Mouse (Mus musculus): Measurements from ENCODE around the gene Poln. TPM values are rescaled to one million over a fixed set of nuclear protein-coding genes. Genes with fewer than 3 reads are reported as not detected.

The Poln gene
- polyA plus RNA-seq, 1 experiment from 2014 or later = 0.98 TPM

- Histone ChIP-seq H3K4me3 (replicated peaks; ENCODE audit: low read length) (peak within 1 kb of the TSS; percentile 66), H3K9me3 (ENCODE audit: control insufficient read depth, low read length) (no peaks in the 10 kb centered on the region), H3K36me3 (replicated peaks; ENCODE audit: control insufficient read depth, insufficient read depth) (peaks cover 25% of the 10 kb centered on the region), H3K4me2 (replicated peaks) (peak within 1 kb of the TSS; percentile 63), H3K27me3 (ENCODE audit: control insufficient read depth, insufficient read depth, low read length) (no peaks in the 10 kb centered on the region), H3K9ac (peak within 1 kb of the TSS; percentile 85), H3K27ac (peak within 1 kb of the TSS; percentile 99), H3K4me1 (replicated peaks; ENCODE audit: control insufficient read depth, insufficient read depth, low read length) (peaks cover 25% of the 10 kb centered on the region)
- peak; percentile 87 for DNase-seq (ENCODE audit: low spot score)
- ATAC-seq (ENCODE audit: low FRiP score) = peak; percentile 89
- under 1% methylated on average over 88 of the region's 90 CpGs for WGBS
These were observed 173.2 kb downstream of the Poln start, which contains the start of gene Nat8l for GRCm38 (mm10) chr5:33995843-33996693. TSS of gene Nat8l (plus strand) at chr5:33995984.

GRCm38 (mm10) chr5:33994671-33995625 lies 174.3 kb downstream of the Poln start:
- WGBS = 33% methylated on average over 28 of the region's 28 CpGs
- ATAC-seq (ENCODE audit: low FRiP score) = no peak

DNA sequence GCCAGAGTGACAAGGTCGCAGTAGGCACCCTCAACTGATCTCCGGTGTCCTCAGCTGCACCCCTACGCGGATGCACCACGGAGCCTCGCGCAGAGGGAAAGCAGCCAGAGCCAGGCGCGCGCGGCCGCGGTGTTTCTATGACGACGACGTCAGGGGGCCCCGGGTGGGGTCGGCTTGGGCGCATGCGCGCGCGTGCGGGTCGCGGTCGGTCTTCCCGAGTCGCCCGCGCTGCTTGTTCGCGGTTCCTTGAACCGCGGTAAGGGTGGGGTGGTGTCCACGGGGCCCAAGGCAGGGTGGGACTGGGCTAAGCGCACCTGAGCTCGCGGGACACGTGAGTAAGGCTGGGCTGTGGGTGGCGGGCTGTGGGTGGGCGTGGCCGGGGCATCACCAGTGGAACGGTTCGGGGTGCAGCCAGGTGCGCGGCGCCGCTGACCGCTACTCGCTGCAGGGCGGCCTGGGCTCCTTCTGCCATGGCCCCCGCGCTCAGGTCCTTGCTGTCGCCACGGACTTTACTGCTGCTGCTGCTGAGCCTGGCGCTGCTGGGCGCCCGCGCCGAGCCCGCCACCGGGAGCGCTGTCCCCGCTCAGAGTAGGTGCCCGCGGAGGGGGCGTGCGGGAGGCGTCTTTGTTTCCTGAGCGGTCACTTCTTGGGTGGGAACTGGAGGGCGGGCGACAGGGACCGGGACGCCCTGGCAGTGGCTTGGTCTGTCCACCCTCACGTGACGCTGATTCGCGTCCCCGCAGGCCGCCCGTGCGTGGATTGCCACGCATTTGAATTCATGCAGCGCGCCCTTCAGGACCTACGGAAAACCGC lies 185.7 kb downstream of the Poln start, which contains the start of gene Gm1673:
TSS of gene Gm1673 (plus strand) at position 125 of the 813 bp plus-strand sequence.
- Histone ChIP-seq H3K9ac (peak within 1 kb of the TSS; percentile 97), H3K27ac (peak within 1 kb of the TSS; percentile 95), H3K9me3 (ENCODE audit: control insufficient read depth, low read length) (no peaks in the 10 kb centered on the region), H3K27me3 (ENCODE audit: control insufficient read depth, insufficient read depth, low read length) (no peaks in the 10 kb centered on the region), H3K4me3 (replicated peaks; ENCODE audit: low read length) (peak within 1 kb of the TSS; percentile 98), H3K4me1 (replicated peaks; ENCODE audit: control insufficient read depth, insufficient read depth, low read length) (peaks cover 31% of the 10 kb centered on the region), H3K4me2 (replicated peaks) (peak within 1 kb of the TSS; percentile 65), H3K36me3 (replicated peaks; ENCODE audit: control insufficient read depth, insufficient read depth) (peaks cover 14% of the 10 kb centered on the region)
- peak; percentile 95 for DNase-seq (ENCODE audit: low spot score)
- WGBS = under 1% methylated on average over 86 of the region's 88 CpGs
- peak; percentile 87 for ATAC-seq (ENCODE audit: low FRiP score)

More at GRCm38 (mm10) chr5:33994671-33995625, 174.3 kb downstream of the Poln start:
- Histone ChIP-seq H3K4me3 (replicated peaks; ENCODE audit: low read length) (peak overlapping the region; percentile 66), H3K9me3 (ENCODE audit: control insufficient read depth, low read length) (no peaks in the 10 kb centered on the region), H3K4me2 (replicated peaks) (peak overlapping the region; percentile 63), H3K9ac (peak overlapping the region; percentile 85), H3K27me3 (ENCODE audit: control insufficient read depth, insufficient read depth, low read length) (no peaks in the 10 kb centered on the region), H3K4me1 (replicated peaks; ENCODE audit: control insufficient read depth, insufficient read depth, low read length) (peaks cover 25% of the 10 kb centered on the region), H3K36me3 (replicated peaks; ENCODE audit: control insufficient read depth, insufficient read depth) (peaks cover 14% of the 10 kb centered on the region), H3K27ac (peak overlapping the region; percentile 99)
- peak; percentile 35 for DNase-seq (ENCODE audit: low spot score)

- Histone ChIP-seq H3K27me3 (ENCODE audit: control insufficient read depth, insufficient read depth, low read length) (no peaks in the 10 kb centered on the region), H3K4me3 (replicated peaks; ENCODE audit: low read length) (peak overlapping the region; percentile 98), H3K27ac (peak overlapping the region; percentile 95), H3K9ac (peak overlapping the region; percentile 97), H3K36me3 (replicated peaks; ENCODE audit: control insufficient read depth, insufficient read depth) (peaks cover 14% of the 10 kb centered on the region), H3K4me2 (replicated peaks) (peak overlapping the region; percentile 65), H3K4me1 (replicated peaks; ENCODE audit: control insufficient read depth, insufficient read depth, low read length) (peaks cover 31% of the 10 kb centered on the region), H3K9me3 (ENCODE audit: control insufficient read depth, low read length) (no peaks in the 10 kb centered on the region)
- DNase-seq (ENCODE audit: low spot score) (no peak), ATAC-seq (ENCODE audit: low FRiP score) (peak; percentile 56)
- 3% methylated on average over 24 of the region's 26 CpGs for WGBS
These were observed 186.5 kb downstream of the Poln start for GRCm38 (mm10) chr5:33982731-33983259.

DNA sequence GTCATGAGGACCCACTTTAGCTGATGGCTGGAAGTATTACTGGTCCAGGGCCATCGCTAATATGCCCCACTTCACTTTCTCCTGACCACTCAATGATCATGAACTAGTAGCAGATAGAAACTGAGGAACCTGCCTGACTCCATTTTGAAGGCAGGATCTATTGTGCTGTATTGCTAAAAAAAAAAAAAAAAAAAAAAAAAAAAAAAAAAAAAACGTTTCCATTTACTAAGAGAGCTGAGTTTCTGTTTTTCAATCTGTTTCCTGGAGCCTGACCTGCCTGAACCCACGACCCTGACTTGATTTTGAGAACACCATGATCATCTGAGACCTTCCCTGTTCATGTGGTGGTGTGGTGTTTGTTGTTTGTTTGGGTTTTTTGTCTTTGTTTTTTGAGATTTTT lies 193.0 kb downstream of the Poln start:
- no peak for ATAC-seq (ENCODE audit: low FRiP score)

GRCm38 (mm10) chr5:33974736-33975135 lies 194.5 kb downstream of the Poln start:
- no peak for ATAC-seq (ENCODE audit: low FRiP score)
- 53% methylated on average over 2 of the region's 2 CpGs for WGBS

More for the DNA sequence above, 193.0 kb downstream of the Poln start:
- no peaks in the 10 kb centered on the region for H3K27me3 ChIP-seq (ENCODE audit: control insufficient read depth, insufficient read depth, low read length)
- H3K4me2 ChIP-seq (replicated peaks) = no peak overlapping the region
- H3K27ac ChIP-seq = no peak overlapping the region
- no peaks in the 10 kb centered on the region for H3K4me1 ChIP-seq (replicated peaks; ENCODE audit: control insufficient read depth, insufficient read depth, low read length)
- no peak overlapping the region for H3K9ac ChIP-seq
- H3K4me3 ChIP-seq (replicated peaks; ENCODE audit: low read length) = no peak overlapping the region
- no peaks in the 10 kb centered on the region for H3K9me3 ChIP-seq (ENCODE audit: control insufficient read depth, low read length)
- H3K36me3 ChIP-seq (replicated peaks; ENCODE audit: control insufficient read depth, insufficient read depth) = no peaks in the 10 kb centered on the region
- DNase-seq (ENCODE audit: low spot score) = no peak
- 49% methylated on average over 3 of the region's 3 CpGs for WGBS

GRCm38 (mm10) chr5:33959382-33959781 lies 209.9 kb downstream of the Poln start:
- DNase-seq (ENCODE audit: low spot score) = no peak
- no peaks in the 10 kb centered on the region for H3K4me1 ChIP-seq (replicated peaks; ENCODE audit: control insufficient read depth, insufficient read depth, low read length)
- H3K9ac ChIP-seq = no peak overlapping the region
- H3K9me3 ChIP-seq (ENCODE audit: control insufficient read depth, low read length) = peaks cover 6% of the 10 kb centered on the region; the same call in 1 of the 2 replicates
- ATAC-seq (ENCODE audit: low FRiP score) = no peak
- H3K27ac ChIP-seq = no peak overlapping the region
- no peaks in the 10 kb centered on the region for H3K36me3 ChIP-seq (replicated peaks; ENCODE audit: control insufficient read depth, insufficient read depth)
- H3K4me2 ChIP-seq (replicated peaks) = no peak overlapping the region
- 83% methylated on average over 4 of the region's 4 CpGs for WGBS
- H3K4me3 ChIP-seq (replicated peaks; ENCODE audit: low read length) = no peak overlapping the region
- no peaks in the 10 kb centered on the region for H3K27me3 ChIP-seq (ENCODE audit: control insufficient read depth, insufficient read depth, low read length)

More at GRCm38 (mm10) chr5:33974736-33975135, 194.5 kb downstream of the Poln start:
- Histone ChIP-seq H3K4me2 (replicated peaks) (no peak overlapping the region), H3K36me3 (replicated peaks; ENCODE audit: control insufficient read depth, insufficient read depth) (no peaks in the 10 kb centered on the region), H3K9ac (no peak overlapping the region), H3K4me3 (replicated peaks; ENCODE audit: low read length) (no peak overlapping the region), H3K27ac (no peak overlapping the region), H3K9me3 (ENCODE audit: control insufficient read depth, low read length) (no peaks in the 10 kb centered on the region), H3K4me1 (replicated peaks; ENCODE audit: control insufficient read depth, insufficient read depth, low read length) (no peaks in the 10 kb centered on the region), H3K27me3 (ENCODE audit: control insufficient read depth, insufficient read depth, low read length) (no peaks in the 10 kb centered on the region)
- no peak for DNase-seq (ENCODE audit: low spot score)

All from hindbrain, embryonic 14.5 days (tissue).